Mouse (Mus musculus): ENCODE results near the gene Olfr463.
"Not testable (repeated sequence)": the region's sequence is repeated elsewhere in the genome, so short reads cannot be mapped to it uniquely, and the experiment has no call there.

Olfr463 gene

DNA sequence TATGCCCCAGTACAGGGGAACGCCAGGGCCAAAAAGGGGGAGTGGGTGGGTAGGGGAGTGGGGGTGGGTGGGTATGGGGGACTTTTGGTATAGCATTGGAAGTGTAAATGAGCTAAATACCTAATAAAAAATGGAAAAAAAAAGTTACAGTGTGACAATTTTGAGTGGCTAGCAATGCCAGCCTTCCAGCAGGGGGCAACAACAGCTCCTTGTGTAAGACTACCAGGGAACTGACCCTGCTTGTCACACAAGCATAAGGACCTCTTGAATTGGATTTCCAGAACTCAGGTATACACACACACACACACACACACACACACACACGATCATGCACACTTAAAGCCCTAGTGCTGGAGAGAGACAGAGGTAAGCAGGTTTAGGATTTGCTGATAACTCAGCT lies 30.3 kb downstream of the Olfr463 start:
- not testable (repeated sequence) for H3K36me3 ChIP-seq (ENCODE audit: control insufficient read depth, insufficient read depth, low read length, poor library complexity, severe bottlenecking); DNase-seq (ENCODE audit: low read depth, low spot score); H3K27me3 ChIP-seq (ENCODE audit: control insufficient read depth, insufficient read depth, low read length, poor library complexity, severe bottlenecking)

GRCm38 (mm10) chr11:87862805-87863204 lies 34.4 kb downstream of the Olfr463 start:
- DNase-seq (ENCODE audit: low read depth, low spot score) = no peak
- Histone ChIP-seq H3K36me3 (ENCODE audit: control insufficient read depth, insufficient read depth, low read length, poor library complexity, severe bottlenecking) (peaks cover 2% of the 10 kb centered on the region; the same call in 1 of the 2 replicates), H3K27me3 (ENCODE audit: control insufficient read depth, insufficient read depth, low read length, poor library complexity, severe bottlenecking) (no peaks in the 10 kb centered on the region)

GRCm38 (mm10) chr11:87860426-87860825 lies 36.8 kb downstream of the Olfr463 start:
- H3K36me3 ChIP-seq (ENCODE audit: control insufficient read depth, insufficient read depth, low read length, poor library complexity, severe bottlenecking) = peaks cover 2% of the 10 kb centered on the region; the same call in 1 of the 2 replicates
- no peaks in the 10 kb centered on the region for H3K27me3 ChIP-seq (ENCODE audit: control insufficient read depth, insufficient read depth, low read length, poor library complexity, severe bottlenecking)
- no peak for DNase-seq (ENCODE audit: low read depth, low spot score)

DNA sequence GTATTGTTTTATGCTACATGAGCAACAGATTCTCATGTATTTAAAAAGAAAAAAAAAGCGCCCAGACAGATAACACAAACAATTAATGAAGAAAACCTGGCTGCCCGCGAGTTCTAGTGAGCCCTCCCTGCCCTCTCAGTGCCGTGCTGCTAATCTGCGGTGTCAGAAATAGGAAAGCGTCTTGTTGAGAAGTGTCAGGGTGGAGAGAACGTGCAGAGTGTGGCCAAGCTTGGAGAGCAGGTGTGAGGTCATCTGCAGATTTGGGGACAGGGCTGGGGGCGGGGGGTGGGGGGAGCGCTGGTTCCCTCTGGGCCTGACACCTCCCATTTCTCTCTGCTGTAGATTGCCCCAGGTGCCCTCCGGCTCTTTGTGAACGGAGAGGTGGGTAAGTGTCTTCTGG lies 37.9 kb downstream of the Olfr463 start:
- H3K36me3 ChIP-seq (ENCODE audit: control insufficient read depth, insufficient read depth, low read length, poor library complexity, severe bottlenecking) = peaks cover 2% of the 10 kb centered on the region; the same call in 1 of the 2 replicates
- no peak for DNase-seq (ENCODE audit: low read depth, low spot score)
- no peaks in the 10 kb centered on the region for H3K27me3 ChIP-seq (ENCODE audit: control insufficient read depth, insufficient read depth, low read length, poor library complexity, severe bottlenecking)

- no peaks in the 10 kb centered on the region for H3K36me3 ChIP-seq (ENCODE audit: control insufficient read depth, insufficient read depth, low read length, poor library complexity, severe bottlenecking)
- DNase-seq (ENCODE audit: low read depth, low spot score) = no peak
- H3K27me3 ChIP-seq (ENCODE audit: control insufficient read depth, insufficient read depth, low read length, poor library complexity, severe bottlenecking) = no peaks in the 10 kb centered on the region; the same call in 1 of the 2 replicates
Measured at GRCm38 (mm10) chr11:87854550-87854949, 42.6 kb downstream of the Olfr463 start.

DNA sequence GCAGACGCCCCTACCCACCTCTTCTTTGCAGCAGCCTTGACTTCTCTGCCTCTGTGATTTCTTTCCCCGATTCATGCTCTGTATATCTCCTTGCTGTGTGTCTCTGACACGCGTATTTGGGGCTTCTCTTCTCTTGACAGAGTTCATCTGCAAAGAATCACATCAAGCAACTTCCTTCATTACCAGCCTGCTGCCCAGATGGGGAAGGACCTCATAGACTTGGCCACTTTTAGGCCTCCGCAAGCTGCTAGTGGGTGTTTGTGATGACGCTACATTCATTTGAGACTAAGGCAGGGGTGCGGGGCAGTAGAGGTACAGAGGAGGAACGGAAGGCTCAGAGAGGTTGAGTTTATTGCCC lies 43.6 kb downstream of the Olfr463 start:
- H3K27me3 ChIP-seq (ENCODE audit: control insufficient read depth, insufficient read depth, low read length, poor library complexity, severe bottlenecking) = no peaks in the 10 kb centered on the region; the same call in 1 of the 2 replicates
- peak; percentile 14 for DNase-seq (ENCODE audit: low read depth, low spot score)
- no peaks in the 10 kb centered on the region for H3K36me3 ChIP-seq (ENCODE audit: control insufficient read depth, insufficient read depth, low read length, poor library complexity, severe bottlenecking)

DNA sequence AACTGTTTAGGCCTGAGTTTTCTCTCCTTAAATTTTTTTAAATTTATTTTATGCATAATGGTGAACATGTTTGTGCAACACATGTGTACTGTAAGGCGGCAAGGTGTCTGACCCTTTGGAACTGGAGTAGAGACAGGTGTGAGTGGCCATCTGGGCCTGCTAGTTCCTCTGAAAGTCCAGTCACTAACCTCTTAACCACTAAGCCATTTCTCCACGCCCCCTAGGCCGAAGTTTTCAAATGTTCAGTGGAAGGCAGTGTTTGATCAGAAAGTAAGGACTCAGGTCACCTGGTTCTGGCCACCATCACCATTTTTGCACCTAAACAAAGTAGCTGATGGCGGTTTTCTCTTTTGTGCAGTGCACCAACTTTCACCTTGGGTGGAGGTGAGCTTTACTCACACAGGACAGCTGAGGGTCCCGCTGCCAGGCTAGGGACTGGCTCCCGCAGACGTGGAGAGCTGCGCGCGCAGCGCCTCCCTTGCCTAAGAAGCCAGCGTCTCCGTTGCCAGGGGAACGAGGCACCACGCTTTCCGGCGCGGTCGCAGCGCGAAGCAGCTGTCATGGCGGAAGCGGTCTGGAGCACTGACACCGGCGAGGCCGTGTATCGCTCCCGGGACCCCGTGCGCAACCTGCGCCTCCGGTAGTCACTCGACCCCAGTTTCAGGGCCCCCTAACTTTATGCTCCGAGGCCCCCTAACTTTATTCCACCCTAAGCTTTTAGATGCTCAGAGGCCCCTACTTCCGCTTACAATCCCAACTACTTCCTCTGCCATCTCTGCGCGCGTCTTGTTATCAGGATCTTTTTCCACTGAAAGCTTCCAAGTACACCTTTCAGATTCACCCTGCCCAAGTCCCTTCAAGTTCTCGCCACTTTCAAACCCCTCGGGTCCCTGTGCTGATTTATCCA lies 44.2 kb downstream of the Olfr463 start, which contains the start of gene Mks1:
Gene Mks1, plus strand, starts transcription at position 526 of the 907 bp plus-strand sequence.
- Histone ChIP-seq H3K27me3 (ENCODE audit: control insufficient read depth, insufficient read depth, low read length, poor library complexity, severe bottlenecking) (no peaks in the 10 kb centered on the region; the same call in 1 of the 2 replicates), H3K36me3 (ENCODE audit: control insufficient read depth, insufficient read depth, low read length, poor library complexity, severe bottlenecking) (no peaks in the 10 kb centered on the region)
- DNase-seq (ENCODE audit: low read depth, low spot score) = peak; percentile 94

GRCm38 (mm10) chr11:87847884-87848283 lies 49.3 kb downstream of the Olfr463 start:
- no peak for DNase-seq (ENCODE audit: low read depth, low spot score)
- no peaks in the 10 kb centered on the region for H3K36me3 ChIP-seq (ENCODE audit: control insufficient read depth, insufficient read depth, low read length, poor library complexity, severe bottlenecking)
- H3K27me3 ChIP-seq (ENCODE audit: control insufficient read depth, insufficient read depth, low read length, poor library complexity, severe bottlenecking) = no peaks in the 10 kb centered on the region; the same call in 1 of the 2 replicates

DNA sequence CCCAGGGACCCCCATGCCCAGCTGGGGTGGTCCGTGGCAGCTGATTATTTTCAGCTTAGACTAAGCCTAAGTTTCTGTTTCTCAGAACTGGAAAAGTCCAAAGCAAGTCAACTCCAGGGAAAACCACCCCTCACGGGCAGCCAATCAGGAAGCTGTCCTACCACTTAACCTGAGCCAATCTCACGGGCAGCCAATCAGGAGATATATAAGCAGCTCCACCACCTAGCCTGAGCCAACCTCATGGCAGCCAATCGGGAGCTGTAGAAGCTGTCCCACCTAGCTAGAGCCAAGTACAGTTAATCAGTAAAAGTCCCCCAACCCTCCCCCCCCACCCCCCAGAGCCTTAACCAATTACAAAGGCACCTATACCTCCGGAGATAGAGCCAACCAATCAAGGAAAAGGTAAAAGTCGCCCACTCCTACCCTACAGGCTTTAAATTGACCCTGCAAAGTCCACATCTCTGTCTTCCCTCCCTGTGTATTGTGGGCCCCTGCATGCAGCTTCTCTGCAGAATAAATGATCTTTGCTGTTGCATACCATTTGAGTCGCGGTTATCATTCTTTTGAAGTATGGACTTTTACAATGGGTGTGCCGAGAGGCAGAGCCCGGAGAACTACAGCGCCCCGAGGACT lies 50.1 kb downstream of the Olfr463 start:
- DNase-seq (ENCODE audit: low read depth, low spot score) = no peak
- H3K27me3 ChIP-seq (ENCODE audit: control insufficient read depth, insufficient read depth, low read length, poor library complexity, severe bottlenecking) = no peaks in the 10 kb centered on the region; the same call in 1 of the 2 replicates
- H3K36me3 ChIP-seq (ENCODE audit: control insufficient read depth, insufficient read depth, low read length, poor library complexity, severe bottlenecking) = no peaks in the 10 kb centered on the region
